Mouse (Mus musculus) 3T3-L1 (cell line): ENCODE data around the gene Tas2r123.

Experiments
- DNase-seq: peaks from one replicate; pipeline ENCODE4 v3.0.0-alpha.2; 2015; ENCODE audit warnings: low read depth, low spot score

Gene Tas2r123

GRCm38 (mm10) chr6:132846842-132847241 is at the start of gene Tas2r123:
Gene Tas2r123 (plus strand): TSS chr6:132847142.
- no peak for DNase-seq

GRCm38 (mm10) chr6:132802518-132802917 is 44.4 kb upstream of the Tas2r123 start, which contains the start of gene Tas2r117:
Gene Tas2r117 (plus strand): TSS chr6:132802818.
- no peak for DNase-seq

GRCm38 (mm10) chr6:132855138-132855537 is 8.2 kb downstream of the Tas2r123 start, which contains the start of gene Tas2r116:
Gene Tas2r116 (plus strand): TSS chr6:132855438.
- DNase-seq: no peak

- no peak for DNase-seq
These were observed 20.8 kb downstream of the Tas2r123 start, which contains the start of gene Tas2r110 for GRCm38 (mm10) chr6:132867708-132868107. Gene Tas2r110 (plus strand): TSS chr6:132868008.

GRCm38 (mm10) chr6:132892711-132893110 is 45.8 kb downstream of the Tas2r123 start, which contains the start of gene Tas2r113:
Gene Tas2r113 (plus strand): TSS chr6:132893011.
- no peak for DNase-seq
